Mouse (Mus musculus) heart, embryonic 11.5 days (tissue): ENCODE results near the gene 1700001J03Rik. TPM values are rescaled to one million over a fixed set of nuclear protein-coding genes. Genes with fewer than 3 reads are reported as not detected.
"Not testable (repeated sequence)": the region's sequence is repeated elsewhere in the genome, so short reads cannot be mapped to it uniquely, and the experiment has no call there.

Experiments used
- ATAC-seq: fragments of 200-750 bp; cut with Nextera tagmentation; replicated peaks from 2 replicates; pipeline ENCODE4 v1.8.0; 2017; ENCODE audit warnings: moderate library complexity; ENCODE audit not compliant: insufficient number of reproducible peaks, low FRiP score, low TSS enrichment
- H3K27ac ChIP-seq: fragments of 300-500 bp; sonication (generic); 2 replicates; pipeline ENCODE4 v1.5.1; 2014; ENCODE audit warnings: mild to moderate bottlenecking, low read depth, low read length
- H3K27me3 ChIP-seq: fragments of 300-500 bp; sonication (generic); 2 replicates; pipeline ENCODE4 v1.6.1; 2014; ENCODE audit warnings: mild to moderate bottlenecking, low read length, mixed read lengths; ENCODE audit not compliant: control insufficient read depth, insufficient read depth
- H3K36me3 ChIP-seq: fragments of 300-500 bp; sonication (generic); 2 replicates; pipeline ENCODE4 v1.6.1; 2014; ENCODE audit warnings: mild to moderate bottlenecking, low read length, moderate library complexity, mixed read lengths; ENCODE audit not compliant: control insufficient read depth, insufficient read depth
- H3K4me1 ChIP-seq: fragments of 300-500 bp; sonication (generic); 2 replicates; pipeline ENCODE4 v1.6.1; 2014; ENCODE audit warnings: low read length; ENCODE audit not compliant: control insufficient read depth, insufficient read depth
- H3K4me2 ChIP-seq: fragments of 300-500 bp; sonication (generic); 2 replicates; pipeline ENCODE4 v1.6.1; 2014; ENCODE audit warnings: mild to moderate bottlenecking, moderate library complexity
- H3K4me3 ChIP-seq: fragments of 300-500 bp; sonication (generic); 2 replicates; pipeline ENCODE4 v1.5.1; 2014; ENCODE audit warnings: low read depth, low read length
- H3K9ac ChIP-seq: fragments of 300-500 bp; sonication (generic); 2 replicates; pipeline ENCODE4 v1.6.1; 2014; ENCODE audit warnings: mild to moderate bottlenecking, low read depth, low read length, moderate library complexity
- H3K9me3 ChIP-seq: fragments of 300-500 bp; sonication (generic); replicated peaks from 2 replicates; pipeline ENCODE4 v1.6.1; 2016; ENCODE audit warnings: low read length; ENCODE audit not compliant: control insufficient read depth
- WGBS: fragments of 180-500 bp; shearing (Covaris S2); extraction: QIAGEN DNeasy Blood & Tissue Kit; methylation state at CpG from one replicate; pipeline ENCODE4 v1.1.7; 2014; ENCODE audit not compliant: insufficient replicate concordance; 5-methylcytosine and 5-hydroxymethylcytosine counted together
- polyA plus RNA-seq: library from polyadenylated mRNA; unstranded; fragments of >200 nt; fragmentation: Nextera tagmentation; extraction: Ambion mirVana; gene quantifications from 2 replicates; pipeline ENCODE4 v1.2.1, GENCODE M21; 2014

Gene 1700001J03Rik
- polyA plus RNA-seq, result not detected in 2 replicates

DNA sequence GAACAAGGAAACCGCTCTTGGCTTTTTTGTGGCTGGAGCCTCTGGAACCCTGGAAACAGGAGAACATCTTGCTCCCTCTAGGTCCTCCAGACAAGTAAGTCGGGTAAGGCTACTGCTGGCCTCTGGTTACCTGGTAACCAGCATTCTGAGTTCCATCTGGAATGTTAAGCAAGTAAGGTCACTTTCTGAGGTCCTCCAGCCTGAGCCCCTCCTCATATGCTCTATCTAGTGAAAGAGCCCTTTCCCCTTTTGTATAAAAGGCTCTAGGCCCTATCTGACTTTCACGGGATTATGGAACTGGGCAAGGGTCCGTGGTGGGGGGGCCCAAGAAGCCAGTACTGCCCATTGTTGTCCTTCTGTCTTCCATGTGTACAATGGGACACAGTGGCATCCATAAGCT lies at the start of gene 1700001J03Rik:
Gene 1700001J03Rik, minus strand, starts transcription at position 101 of the 400 bp plus-strand sequence.
- WGBS, result 66% methylated on average over 4 of the region's 4 CpGs
- not testable (repeated sequence) for H3K4me3 ChIP-seq, H3K36me3 ChIP-seq, H3K9ac ChIP-seq, H3K27me3 ChIP-seq, ATAC-seq, H3K4me1 ChIP-seq, H3K27ac ChIP-seq, H3K4me2 ChIP-seq, H3K9me3 ChIP-seq

DNA sequence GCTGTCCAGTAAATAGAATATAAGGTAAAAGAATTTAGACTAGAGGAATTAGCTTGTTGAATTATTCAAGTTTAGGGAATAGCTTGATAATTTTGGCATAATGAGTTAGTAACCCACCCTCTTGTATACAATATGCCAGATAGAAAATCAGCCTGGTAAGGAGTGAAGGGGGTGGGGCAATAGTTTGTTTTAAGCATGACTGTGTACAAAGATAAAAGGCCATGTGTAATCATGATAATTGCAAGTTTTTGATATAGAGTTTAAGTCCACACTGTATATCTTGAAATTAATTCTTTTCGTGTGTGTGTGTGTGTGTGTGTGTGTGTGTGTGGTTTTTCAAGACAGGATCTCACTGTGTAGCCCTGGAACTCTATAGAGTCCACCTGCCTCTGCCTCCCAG lies 49.2 kb upstream of the 1700001J03Rik start:
- H3K36me3 ChIP-seq, result no peaks in the 10 kb centered on the region
- H3K4me1 ChIP-seq, result peaks cover 7% of the 10 kb centered on the region; the same call in 1 of the 2 replicates
- ATAC-seq, result no peak
- no peaks in the 10 kb centered on the region for H3K9me3 ChIP-seq
- H3K27me3 ChIP-seq, result no peaks in the 10 kb centered on the region
- H3K9ac ChIP-seq, result no peak overlapping the region
- no peak overlapping the region for H3K4me3 ChIP-seq
- WGBS, result 74% methylated on average over 1 of the region's 1 CpGs
- H3K4me2 ChIP-seq, result no peak overlapping the region
- no peak overlapping the region for H3K27ac ChIP-seq

DNA sequence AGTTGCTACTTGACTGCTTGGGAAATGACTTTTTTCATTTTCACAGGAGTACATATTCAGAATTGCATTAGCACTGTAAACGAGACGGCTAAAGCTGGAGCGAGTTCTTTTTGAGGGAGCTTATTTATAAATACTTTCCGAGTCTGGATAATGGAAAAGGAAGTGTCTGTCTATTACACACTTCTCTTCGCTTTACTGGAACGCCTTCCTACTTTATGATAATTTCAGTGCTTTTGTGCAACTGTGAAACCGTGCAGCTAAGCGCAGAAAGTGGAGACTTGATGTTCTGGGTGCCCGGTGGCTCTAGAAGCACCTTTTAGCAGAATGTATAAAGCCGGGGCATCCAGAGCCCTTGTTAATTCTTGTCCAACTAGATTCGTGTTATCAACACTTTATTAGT lies 47.7 kb upstream of the 1700001J03Rik start:
- Histone ChIP-seq H3K9me3 (no peaks in the 10 kb centered on the region), H3K4me1 (peaks cover 7% of the 10 kb centered on the region; the same call in 1 of the 2 replicates), H3K27ac (no peak overlapping the region), H3K9ac (no peak overlapping the region), H3K4me2 (peak overlapping the region; percentile 89), H3K36me3 (no peaks in the 10 kb centered on the region), H3K27me3 (no peaks in the 10 kb centered on the region), H3K4me3 (peak overlapping the region; percentile 84; the same call in 1 of the 2 replicates)
- no peak for ATAC-seq
- whole genome bisulfite sequencing, result 66% methylated on average over 11 of the region's 11 CpGs

DNA sequence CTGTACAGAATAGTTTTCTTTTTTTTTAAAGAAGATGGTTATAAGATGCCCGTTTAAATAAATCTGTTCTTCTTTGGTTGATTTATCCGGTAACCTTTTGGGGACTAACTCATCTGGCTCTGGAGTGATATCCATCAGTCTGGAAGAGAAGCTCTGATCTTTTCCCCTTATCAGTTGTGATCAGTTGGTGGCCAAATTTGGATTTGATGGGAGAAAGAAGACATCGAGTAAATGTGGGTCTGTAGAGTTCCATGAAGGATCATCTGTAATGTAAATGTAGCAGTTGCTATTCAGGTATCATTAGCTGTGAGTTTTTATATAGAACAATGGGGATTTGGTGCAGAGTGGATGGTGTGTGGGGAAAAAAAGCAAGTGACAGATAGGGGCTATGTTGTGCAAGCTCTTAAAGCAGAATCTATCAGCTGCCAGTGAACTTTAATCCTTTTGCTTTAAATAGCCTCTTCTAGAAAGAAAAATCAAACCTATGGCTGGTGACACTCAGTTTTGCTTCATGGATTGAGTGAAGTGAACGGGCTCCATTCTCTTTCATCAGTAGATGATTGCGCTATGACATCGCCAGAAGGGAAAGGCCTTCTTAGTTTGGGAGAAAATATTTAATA lies 47.1 kb upstream of the 1700001J03Rik start:
- Histone ChIP-seq H3K27me3 (no peaks in the 10 kb centered on the region), H3K9ac (peak overlapping the region; percentile 90), H3K4me2 (peak overlapping the region; percentile 89), H3K36me3 (no peaks in the 10 kb centered on the region), H3K27ac (peak overlapping the region; percentile 97), H3K4me1 (peaks cover 4% of the 10 kb centered on the region; the same call in 1 of the 2 replicates), H3K4me3 (peak overlapping the region; percentile 84), H3K9me3 (no peaks in the 10 kb centered on the region)
- 35% methylated on average over 6 of the region's 6 CpGs for WGBS
- ATAC-seq, result no peak

DNA sequence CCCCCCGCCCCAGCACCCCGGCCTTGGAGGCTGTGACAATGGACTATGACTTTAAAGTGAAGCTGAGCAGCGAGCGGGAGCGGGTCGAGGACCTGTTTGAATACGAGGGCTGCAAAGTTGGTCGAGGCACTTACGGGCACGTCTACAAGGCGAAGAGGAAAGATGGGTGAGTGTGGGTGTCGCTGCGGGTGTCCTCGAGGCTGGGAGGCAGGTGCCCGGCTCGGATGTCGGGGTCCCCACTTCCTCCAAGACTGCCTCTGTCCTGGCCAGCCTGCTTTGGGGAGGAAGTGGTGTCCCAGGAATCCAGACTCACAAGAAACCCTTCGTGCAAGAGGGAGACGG lies 46.5 kb upstream of the 1700001J03Rik start:
- Histone ChIP-seq H3K9me3 (no peaks in the 10 kb centered on the region), H3K4me1 (0 out of 2 replicates have a peak, but pooled peaks cover 2% of the 10 kb centered on the region), H3K27ac (peak overlapping the region; percentile 97), H3K9ac (peak overlapping the region; percentile 90), H3K4me2 (peak overlapping the region; percentile 89), H3K36me3 (no peaks in the 10 kb centered on the region), H3K4me3 (peak overlapping the region; percentile 84), H3K27me3 (no peaks in the 10 kb centered on the region)
- ATAC-seq, result no peak; the same call in 1 of the 2 replicates
- WGBS, result 1% methylated on average over 19 of the region's 19 CpGs

DNA sequence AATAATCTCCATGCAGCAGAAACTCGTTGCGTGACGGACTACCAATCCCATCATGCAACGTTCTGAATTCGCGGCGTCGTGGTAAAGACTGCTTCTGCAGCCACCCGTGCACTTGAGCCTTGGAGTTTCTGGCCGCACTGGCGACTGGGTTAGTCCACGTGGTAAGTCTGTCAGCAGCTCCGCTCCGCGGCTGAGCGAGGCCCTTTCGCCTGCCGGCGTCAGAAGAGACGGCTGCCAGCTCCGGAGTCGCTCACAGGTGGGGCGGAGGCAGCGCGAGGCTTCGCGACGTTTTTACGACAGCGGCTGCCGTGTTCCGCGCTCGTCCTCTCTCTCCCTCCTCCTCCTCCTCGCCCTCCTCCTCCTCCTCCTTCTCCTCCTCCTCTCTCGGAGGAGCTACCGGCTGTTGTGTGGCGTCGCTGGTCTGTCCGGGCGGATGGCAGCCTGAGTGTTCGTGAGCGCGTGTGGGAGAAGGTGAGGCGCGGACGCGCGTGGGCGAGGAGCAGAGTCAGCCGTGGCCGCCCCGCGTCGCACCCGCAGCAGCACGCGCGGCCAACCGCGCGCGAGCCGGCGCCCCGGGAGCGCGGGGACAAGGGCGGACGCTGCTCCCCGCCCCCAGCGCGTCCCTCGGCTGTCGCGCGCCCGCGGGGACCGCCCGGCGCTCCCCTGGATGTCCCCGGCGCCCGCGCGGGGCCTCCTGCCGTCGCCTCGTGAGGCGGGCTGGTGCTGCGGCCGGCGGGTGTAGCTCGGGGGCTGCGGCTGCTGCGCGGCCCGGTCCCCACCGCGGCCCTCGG lies 46.0 kb upstream of the 1700001J03Rik start, which contains the start of gene Cdk8:
Gene Cdk8, plus strand, starts transcription at position 367 of the 791 bp plus-strand sequence.
- Histone ChIP-seq H3K4me1 (0 out of 2 replicates have a peak, but pooled peaks cover 2% of the 10 kb centered on the region), H3K36me3 (no peaks in the 10 kb centered on the region), H3K27me3 (no peaks in the 10 kb centered on the region), H3K9ac (peak within 1 kb of the TSS; percentile 90), H3K4me3 (peak within 1 kb of the TSS; percentile 84), H3K4me2 (peak within 1 kb of the TSS; percentile 89), H3K9me3 (no peaks in the 10 kb centered on the region), H3K27ac (peak within 1 kb of the TSS; percentile 97)
- ATAC-seq, result peak; percentile 89
- WGBS, result under 1% methylated on average over 80 of the region's 102 CpGs

DNA sequence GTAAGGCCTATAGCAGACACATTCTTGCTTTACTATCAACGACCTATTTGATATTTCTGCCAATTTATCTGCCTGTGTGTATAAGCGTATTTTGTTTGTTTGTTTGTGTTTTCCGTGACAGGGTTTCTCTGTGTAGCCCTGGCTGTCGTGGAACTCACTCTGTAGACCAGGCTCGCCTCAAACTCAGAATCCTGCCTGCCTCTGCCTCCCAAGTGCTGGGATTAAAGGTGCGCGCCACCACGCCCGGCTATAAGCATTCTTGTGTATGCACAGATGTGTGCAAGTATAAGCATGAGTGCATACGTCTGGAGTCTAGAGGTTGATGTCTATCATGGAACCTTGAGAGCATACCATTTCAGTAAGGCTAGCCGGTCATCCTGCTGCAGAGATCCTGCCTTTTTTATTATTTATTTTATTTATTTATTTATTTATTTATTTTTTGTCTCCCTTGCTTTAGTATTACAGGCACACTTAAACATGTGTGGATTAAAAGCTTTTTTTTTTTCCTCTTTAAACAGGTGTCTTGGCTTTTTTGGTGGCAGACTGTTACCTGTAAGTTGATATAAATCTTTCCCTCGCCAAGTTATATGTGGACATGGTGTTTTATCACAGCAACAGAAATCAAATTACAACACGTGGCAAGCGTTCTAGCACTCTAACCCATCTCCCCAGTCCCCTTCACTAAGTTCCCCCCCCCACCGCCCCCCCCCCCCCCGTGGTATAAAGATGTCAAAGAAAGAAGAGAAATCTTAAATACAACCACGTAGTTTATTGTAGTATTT lies 45.0 kb upstream of the 1700001J03Rik start:
- ATAC-seq, result no peak
- H3K9me3 ChIP-seq, result no peaks in the 10 kb centered on the region
- H3K4me2 ChIP-seq, result peak overlapping the region; percentile 89
- peak overlapping the region; percentile 90 for H3K9ac ChIP-seq
- 56% methylated on average over 17 of the region's 17 CpGs for WGBS
- no peaks in the 10 kb centered on the region for H3K36me3 ChIP-seq
- H3K27ac ChIP-seq, result peak overlapping the region; percentile 97
- peak overlapping the region; percentile 84 for H3K4me3 ChIP-seq
- no peaks in the 10 kb centered on the region for H3K27me3 ChIP-seq
- 0 out of 2 replicates have a peak, but pooled peaks cover 2% of the 10 kb centered on the region for H3K4me1 ChIP-seq

DNA sequence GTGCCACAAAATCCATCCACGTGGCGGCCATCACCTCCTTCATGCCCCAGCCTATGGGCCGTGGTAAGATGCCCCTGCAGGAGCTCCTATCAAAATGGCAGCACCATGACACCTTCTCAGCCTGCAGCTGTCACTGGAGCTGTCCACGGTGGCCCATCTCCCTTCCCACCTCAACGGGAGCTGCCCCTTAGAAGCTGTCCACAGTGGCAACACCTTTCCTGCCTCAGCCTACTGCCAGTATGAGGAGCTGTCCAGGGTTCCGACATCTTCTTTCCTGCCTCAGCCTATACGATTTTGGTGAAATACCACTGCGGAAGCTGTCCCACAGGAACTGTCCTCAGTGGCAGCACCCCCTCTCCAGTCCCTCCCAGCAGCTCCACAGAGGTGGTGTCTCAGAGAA lies 42.4 kb upstream of the 1700001J03Rik start:
- ATAC-seq, result no peak
- H3K4me2 ChIP-seq, result no peak overlapping the region
- no peaks in the 10 kb centered on the region for H3K9me3 ChIP-seq
- no peaks in the 10 kb centered on the region for H3K36me3 ChIP-seq
- H3K4me1 ChIP-seq, result no peaks in the 10 kb centered on the region
- no peak overlapping the region for H3K9ac ChIP-seq
- 79% methylated on average over 8 of the region's 8 CpGs for WGBS
- no peak overlapping the region for H3K4me3 ChIP-seq
- no peaks in the 10 kb centered on the region for H3K27me3 ChIP-seq
- no peak overlapping the region for H3K27ac ChIP-seq
